Mouse (Mus musculus) lung, adult 2 months (tissue): ENCODE results near the gene Fh1.

Experiments used
- CTCF ChIP-seq: fragments of 200-500 bp; IDR thresholded peaks from 2 replicates; pipeline ENCODE4 v1.5.1; 2011; ENCODE audit warnings: mild to moderate bottlenecking, low read length, control low read depth; ENCODE audit not compliant: insufficient read depth
- POLR2A ChIP-seq: fragments of 200-500 bp; IDR thresholded peaks from 2 replicates; pipeline ENCODE4 v1.6.1; 2011; ENCODE audit warnings: low read depth, mild to moderate bottlenecking, control low read depth, low read length, borderline replicate concordance; ENCODE audit errors: extremely low read depth

GRCm38 (mm10) chr1:175671626-175672025, 46.2 kb upstream of the Fh1 start:
- TF ChIP-seq CTCF: no peak
- no peak for TF ChIP-seq POLR2A
